Mouse (Mus musculus): ENCODE measurements around the gene Zfp618. TPM values are rescaled to one million over a fixed set of nuclear protein-coding genes. Genes with fewer than 3 reads are reported as not detected.

Gene Zfp618
- polyA plus RNA-seq, 1 experiment from 2014 or later, result 20.1 TPM

DNA sequence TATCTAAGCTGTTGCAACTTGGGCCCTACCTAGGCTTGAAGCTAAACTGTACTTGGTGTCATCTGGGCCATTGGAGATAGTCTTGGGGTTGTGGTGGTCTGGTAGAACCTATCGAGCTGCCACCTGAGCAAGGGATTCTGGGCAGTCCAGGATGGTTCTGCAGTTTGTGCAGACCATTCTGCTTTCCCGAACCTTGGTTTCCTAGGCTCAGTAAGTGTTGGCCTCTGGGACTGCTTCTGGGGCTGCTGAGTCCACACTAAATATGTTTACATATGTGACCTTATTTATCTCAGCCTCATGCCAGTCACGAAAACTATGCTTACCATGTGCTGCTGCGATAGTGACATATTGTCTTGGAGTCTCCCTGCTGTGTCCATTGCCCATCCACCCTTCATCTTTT is 93.3 kb downstream of the Zfp618 start:
- H3K9ac ChIP-seq, result no peak overlapping the region
- H3K9me3 ChIP-seq, result no peaks in the 10 kb centered on the region
- no peaks in the 10 kb centered on the region for H3K27me3 ChIP-seq (replicated peaks)
- no peak overlapping the region for H3K27ac ChIP-seq
- H3K4me2 ChIP-seq (replicated peaks), result no peak overlapping the region
- H3K4me1 ChIP-seq (replicated peaks), result peaks cover 16% of the 10 kb centered on the region
- ATAC-seq, result no peak
- H3K4me3 ChIP-seq (replicated peaks), result no peak overlapping the region
- WGBS, result 97% methylated on average over 4 of the region's 4 CpGs
- H3K36me3 ChIP-seq, result no peaks in the 10 kb centered on the region; the same call in 1 of the 2 replicates

DNA sequence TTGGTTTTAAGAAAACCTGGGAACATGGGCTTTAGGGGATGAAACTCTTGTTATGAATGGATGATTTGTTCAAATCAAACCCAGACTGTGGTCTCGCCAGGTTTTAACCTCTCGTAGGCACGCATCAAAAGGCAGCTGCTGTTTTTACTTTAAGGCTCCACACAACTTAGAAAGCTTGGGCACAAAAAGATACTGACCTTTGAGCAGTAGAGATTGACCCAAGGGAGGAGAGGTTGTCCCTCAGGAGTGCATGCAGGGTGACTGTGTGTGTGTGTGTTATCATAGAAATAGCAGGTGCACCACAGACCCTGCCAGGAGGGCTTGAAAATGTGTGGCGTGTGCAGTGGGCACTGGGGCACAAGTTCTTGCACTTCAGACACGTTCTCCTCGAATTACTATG is 95.0 kb downstream of the Zfp618 start:
- Histone ChIP-seq H3K4me1 (replicated peaks) (peaks cover 16% of the 10 kb centered on the region), H3K9ac (no peak overlapping the region), H3K36me3 (no peaks in the 10 kb centered on the region; the same call in 1 of the 2 replicates), H3K9me3 (no peaks in the 10 kb centered on the region), H3K4me3 (replicated peaks) (no peak overlapping the region), H3K4me2 (replicated peaks) (no peak overlapping the region), H3K27me3 (replicated peaks) (no peaks in the 10 kb centered on the region), H3K27ac (no peak overlapping the region)
- ATAC-seq, result no peak
- 76% methylated on average over 6 of the region's 6 CpGs for WGBS

DNA sequence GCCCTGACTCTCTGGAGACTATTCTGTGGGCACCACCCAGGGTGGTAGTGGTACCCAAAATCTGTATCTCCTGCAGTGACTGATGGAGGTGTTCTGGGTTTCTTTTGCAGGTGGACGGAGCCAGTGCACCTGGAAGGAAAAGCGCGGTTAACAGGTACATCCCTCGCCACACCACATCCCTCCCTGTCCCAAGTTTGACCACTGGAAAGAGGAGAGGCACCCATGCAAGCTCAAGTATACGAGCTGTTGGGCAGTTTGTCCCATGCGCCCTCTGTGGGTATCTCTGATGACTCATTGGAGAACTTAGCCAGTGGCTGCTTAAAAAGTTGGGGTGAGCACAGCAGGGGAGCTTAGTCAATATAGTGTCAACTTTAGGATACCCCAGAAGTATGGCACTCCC is 96.0 kb downstream of the Zfp618 start:
- no peaks in the 10 kb centered on the region; the same call in 1 of the 2 replicates for H3K36me3 ChIP-seq
- no peak overlapping the region for H3K4me3 ChIP-seq (replicated peaks)
- no peaks in the 10 kb centered on the region for H3K27me3 ChIP-seq (replicated peaks)
- no peak for ATAC-seq
- H3K4me2 ChIP-seq (replicated peaks), result no peak overlapping the region
- H3K4me1 ChIP-seq (replicated peaks), result peaks cover 14% of the 10 kb centered on the region
- no peaks in the 10 kb centered on the region for H3K9me3 ChIP-seq
- no peak overlapping the region for H3K27ac ChIP-seq
- H3K9ac ChIP-seq, result no peak overlapping the region
- 92% methylated on average over 6 of the region's 6 CpGs for WGBS

DNA sequence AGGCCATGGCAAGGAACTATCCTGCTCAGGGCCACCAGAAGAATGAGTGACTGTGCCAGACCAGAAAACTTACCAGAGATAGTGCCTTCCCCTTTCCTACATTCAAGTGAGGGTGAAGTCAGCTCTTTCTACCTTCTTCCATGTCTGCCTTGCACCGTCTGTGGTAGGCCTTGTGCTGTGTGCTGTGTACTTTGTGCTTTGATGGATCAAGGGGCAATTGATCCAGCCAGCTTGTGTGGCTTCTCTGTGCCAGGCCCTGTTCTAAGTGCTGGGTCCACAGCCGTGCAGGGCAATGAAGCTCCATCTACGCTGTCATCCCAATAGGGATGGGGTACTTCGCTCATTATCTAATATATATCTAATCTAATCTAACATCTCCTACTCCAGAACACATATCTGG is 98.0 kb downstream of the Zfp618 start:
- WGBS, result 87% methylated on average over 4 of the region's 4 CpGs
- H3K9ac ChIP-seq, result no peak overlapping the region
- H3K4me3 ChIP-seq (replicated peaks), result no peak overlapping the region
- no peak overlapping the region for H3K27ac ChIP-seq
- H3K36me3 ChIP-seq, result no peaks in the 10 kb centered on the region; the same call in 1 of the 2 replicates
- no peak overlapping the region for H3K4me2 ChIP-seq (replicated peaks)
- peaks cover 6% of the 10 kb centered on the region; the same call in 1 of the 2 replicates for H3K4me1 ChIP-seq (replicated peaks)
- no peaks in the 10 kb centered on the region for H3K27me3 ChIP-seq (replicated peaks)
- ATAC-seq, result no peak
- no peaks in the 10 kb centered on the region for H3K9me3 ChIP-seq

DNA sequence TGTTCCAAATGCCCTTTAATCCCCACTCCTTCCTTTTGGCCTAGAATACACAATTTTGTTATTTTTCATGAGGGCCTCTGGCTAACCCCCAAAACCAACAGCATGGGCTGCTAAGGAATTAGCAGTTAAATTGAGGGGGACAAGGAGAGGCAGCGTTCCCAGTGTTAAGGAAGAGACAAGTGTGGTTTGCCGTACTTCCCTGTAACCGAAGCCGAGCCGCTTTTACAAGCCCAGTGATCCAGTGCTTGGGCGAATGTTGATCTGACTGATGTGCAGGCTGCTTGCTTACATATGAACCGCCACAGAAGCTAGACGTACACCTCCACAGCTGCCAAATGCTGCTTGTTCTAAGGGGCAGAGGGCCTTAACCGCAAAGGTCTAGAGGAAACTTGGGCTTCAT is 99.5 kb downstream of the Zfp618 start:
- ATAC-seq, result no peak
- H3K27me3 ChIP-seq (replicated peaks), result no peaks in the 10 kb centered on the region
- no peaks in the 10 kb centered on the region for H3K9me3 ChIP-seq
- H3K4me3 ChIP-seq (replicated peaks), result no peak overlapping the region
- H3K4me1 ChIP-seq (replicated peaks), result 0 out of 2 replicates have a peak, but pooled peaks cover 6% of the 10 kb centered on the region
- WGBS, result 92% methylated on average over 9 of the region's 9 CpGs
- H3K36me3 ChIP-seq, result no peaks in the 10 kb centered on the region; the same call in 1 of the 2 replicates
- no peak overlapping the region for H3K27ac ChIP-seq
- no peak overlapping the region for H3K9ac ChIP-seq
- no peak overlapping the region for H3K4me2 ChIP-seq (replicated peaks)

DNA sequence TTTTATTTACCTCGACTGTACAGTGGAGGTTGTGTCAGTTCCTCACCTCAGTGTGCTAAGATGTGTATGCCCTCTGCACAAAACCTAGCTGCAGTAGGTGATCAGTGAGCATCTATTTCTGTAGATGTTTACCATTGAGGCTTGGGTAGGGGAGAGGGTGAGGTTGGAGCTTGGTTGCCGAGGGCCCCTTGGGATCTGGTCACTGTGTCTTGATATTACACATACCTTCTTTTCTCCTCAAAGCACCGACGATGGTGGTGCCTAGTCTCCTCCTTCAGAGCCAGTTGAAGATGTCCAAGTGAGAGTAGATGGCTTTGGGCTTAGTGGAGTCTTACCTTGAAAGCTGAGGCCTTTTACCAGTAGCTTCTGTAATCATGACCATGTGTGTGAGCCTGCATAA is 101.4 kb downstream of the Zfp618 start:
- Histone ChIP-seq H3K36me3 (no peaks in the 10 kb centered on the region; the same call in 1 of the 2 replicates), H3K4me1 (replicated peaks) (peaks cover 17% of the 10 kb centered on the region), H3K4me3 (replicated peaks) (no peak overlapping the region), H3K9me3 (no peaks in the 10 kb centered on the region), H3K9ac (no peak overlapping the region), H3K4me2 (replicated peaks) (no peak overlapping the region), H3K27me3 (replicated peaks) (no peaks in the 10 kb centered on the region), H3K27ac (no peak overlapping the region)
- 84% methylated on average over 4 of the region's 4 CpGs for WGBS
- ATAC-seq, result no peak

DNA sequence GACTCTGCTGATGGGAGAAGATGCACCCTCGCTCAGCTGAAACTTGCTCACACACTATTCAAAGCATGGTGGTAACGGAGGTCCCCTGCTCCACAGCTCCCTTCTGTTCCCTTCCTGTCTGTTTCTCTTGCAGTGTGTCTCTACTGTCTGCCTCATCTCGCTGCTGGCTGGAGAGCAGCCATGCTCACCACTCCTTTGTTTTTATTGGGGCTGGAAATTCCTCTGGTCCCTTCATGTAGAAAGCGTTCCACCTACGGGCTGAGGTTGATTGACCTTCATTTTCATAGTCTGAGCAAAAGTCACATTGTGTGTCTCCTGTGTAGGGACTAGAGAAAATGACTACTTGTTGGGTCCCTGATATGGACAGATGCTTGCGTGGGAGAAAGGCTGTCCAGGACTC is 102.4 kb downstream of the Zfp618 start:
- peaks cover 27% of the 10 kb centered on the region for H3K4me1 ChIP-seq (replicated peaks)
- H3K27me3 ChIP-seq (replicated peaks), result no peaks in the 10 kb centered on the region
- WGBS, result 67% methylated on average over 6 of the region's 6 CpGs
- H3K4me2 ChIP-seq (replicated peaks), result no peak overlapping the region
- H3K27ac ChIP-seq, result no peak overlapping the region
- no peak overlapping the region for H3K9ac ChIP-seq
- no peak for ATAC-seq
- H3K9me3 ChIP-seq, result no peaks in the 10 kb centered on the region
- H3K36me3 ChIP-seq, result no peaks in the 10 kb centered on the region; the same call in 1 of the 2 replicates
- no peak overlapping the region for H3K4me3 ChIP-seq (replicated peaks)

DNA sequence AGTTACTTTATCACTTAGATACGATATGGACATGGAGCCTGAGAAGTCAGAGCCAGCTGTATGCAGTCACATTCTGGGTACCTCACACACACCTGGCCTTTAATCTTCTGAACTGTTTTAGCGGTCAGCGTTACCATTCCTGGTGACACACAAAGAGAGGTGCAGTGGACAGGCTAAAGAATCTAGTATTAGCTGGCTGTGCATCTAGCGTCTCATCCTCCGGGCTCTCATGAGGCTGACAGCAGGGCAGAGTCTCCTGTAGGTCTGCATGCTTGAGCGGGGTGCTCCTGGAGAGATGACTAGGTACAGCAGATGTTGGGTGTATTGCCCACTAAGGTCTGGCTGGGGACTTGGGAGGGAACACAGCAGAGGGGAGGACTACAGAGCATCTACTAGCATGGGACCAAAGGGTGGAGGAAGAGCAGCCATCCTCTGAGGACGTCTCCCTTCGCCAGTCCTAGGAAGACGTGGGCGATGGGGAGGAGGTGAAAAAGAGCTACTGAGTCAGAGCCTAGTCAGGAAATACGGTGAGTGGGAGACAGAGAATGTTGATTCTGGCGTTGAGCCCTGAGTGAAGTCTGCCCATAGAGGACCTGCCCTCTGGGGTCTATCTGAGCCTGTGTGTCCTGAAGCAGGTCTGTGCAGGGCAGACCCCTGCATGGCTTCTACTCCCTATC is 103.3 kb downstream of the Zfp618 start:
- 90% methylated on average over 12 of the region's 12 CpGs for WGBS
- Histone ChIP-seq H3K9me3 (no peaks in the 10 kb centered on the region), H3K4me3 (replicated peaks) (no peak overlapping the region), H3K9ac (no peak overlapping the region), H3K4me1 (replicated peaks) (peaks cover 30% of the 10 kb centered on the region), H3K4me2 (replicated peaks) (no peak overlapping the region), H3K27ac (no peak overlapping the region), H3K27me3 (replicated peaks) (no peaks in the 10 kb centered on the region), H3K36me3 (no peaks in the 10 kb centered on the region)
- ATAC-seq, result no peak

DNA sequence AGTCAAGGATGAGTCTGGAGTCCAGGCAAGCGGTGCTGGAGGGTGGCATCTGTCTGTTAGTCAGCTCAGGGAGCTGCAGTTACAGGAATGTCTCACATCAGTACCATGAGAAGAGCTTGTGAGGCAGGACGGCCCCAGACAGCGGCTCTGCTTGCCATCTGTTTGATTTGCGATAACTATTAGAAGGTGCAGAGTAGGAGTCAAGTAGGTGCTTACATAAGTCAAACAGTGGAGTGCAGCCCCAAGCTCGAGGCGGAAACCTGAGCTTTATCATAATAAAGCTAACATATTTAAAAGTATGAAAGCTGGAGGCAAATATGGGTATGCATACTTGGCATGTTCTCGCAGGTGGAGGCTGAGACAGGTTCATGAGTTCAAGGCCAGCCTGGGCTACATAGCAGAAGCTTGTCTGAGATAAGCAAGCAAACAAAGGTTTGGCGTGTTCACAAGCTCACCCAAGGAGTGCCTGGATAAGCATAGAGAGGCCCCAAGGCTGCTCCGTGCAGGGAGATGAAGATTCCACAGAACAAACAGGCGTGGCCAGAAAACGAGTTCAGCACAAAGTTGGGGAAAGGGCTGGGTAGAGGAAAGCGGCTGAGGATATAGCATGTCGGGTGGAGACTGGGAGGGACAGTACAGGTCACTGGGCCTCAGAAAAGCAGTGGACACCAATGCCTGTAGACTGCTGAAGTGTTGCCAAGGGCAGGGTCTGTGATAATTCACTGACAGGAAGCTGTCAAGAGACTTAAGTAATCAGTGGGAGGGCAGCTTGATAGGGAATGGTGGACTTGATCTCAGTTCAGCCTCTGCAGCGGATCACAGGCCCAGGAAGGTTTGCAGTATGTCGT is 106.3 kb downstream of the Zfp618 start:
- no peaks in the 10 kb centered on the region for H3K27me3 ChIP-seq (replicated peaks)
- peaks cover 30% of the 10 kb centered on the region for H3K4me1 ChIP-seq (replicated peaks)
- peak; percentile 86 for ATAC-seq
- H3K27ac ChIP-seq, result peak overlapping the region; percentile 63
- no peaks in the 10 kb centered on the region for H3K36me3 ChIP-seq
- no peak overlapping the region for H3K9ac ChIP-seq
- no peak overlapping the region for H3K4me3 ChIP-seq (replicated peaks)
- no peaks in the 10 kb centered on the region for H3K9me3 ChIP-seq
- 0 out of 2 replicates have a peak overlapping the region, but pooled peaks have one; percentile 5 for H3K4me2 ChIP-seq (replicated peaks)
- 29% methylated on average over 15 of the region's 15 CpGs for WGBS

DNA sequence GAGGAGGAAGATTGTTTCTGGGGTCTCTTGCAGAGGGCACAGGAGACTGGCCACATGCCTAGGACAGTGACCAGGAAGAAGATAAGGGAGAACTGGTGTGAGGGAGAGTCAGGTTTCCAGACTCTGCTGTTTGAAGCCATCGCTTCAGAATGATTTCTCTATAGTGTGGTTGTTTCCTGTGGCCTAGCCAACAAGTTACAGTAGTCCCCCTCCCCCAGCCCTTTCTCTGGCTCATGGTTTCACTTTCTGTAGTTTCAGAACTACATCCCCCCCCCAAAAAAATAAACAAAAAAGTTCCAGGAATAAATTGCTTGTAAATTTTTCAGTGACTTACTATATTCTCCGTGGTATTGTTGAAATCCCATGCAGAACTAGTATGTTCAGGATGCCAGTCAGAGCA is 107.8 kb downstream of the Zfp618 start:
- ATAC-seq, result no peak
- H3K4me2 ChIP-seq (replicated peaks), result no peak overlapping the region
- no peak overlapping the region for H3K9ac ChIP-seq
- no peaks in the 10 kb centered on the region for H3K27me3 ChIP-seq (replicated peaks)
- H3K9me3 ChIP-seq, result no peaks in the 10 kb centered on the region
- 64% methylated on average over 2 of the region's 2 CpGs for WGBS
- H3K4me3 ChIP-seq (replicated peaks), result no peak overlapping the region
- H3K27ac ChIP-seq, result no peak overlapping the region
- H3K36me3 ChIP-seq, result 0 out of 2 replicates have a peak, but pooled peaks cover 8% of the 10 kb centered on the region
- H3K4me1 ChIP-seq (replicated peaks), result peaks cover 27% of the 10 kb centered on the region

DNA sequence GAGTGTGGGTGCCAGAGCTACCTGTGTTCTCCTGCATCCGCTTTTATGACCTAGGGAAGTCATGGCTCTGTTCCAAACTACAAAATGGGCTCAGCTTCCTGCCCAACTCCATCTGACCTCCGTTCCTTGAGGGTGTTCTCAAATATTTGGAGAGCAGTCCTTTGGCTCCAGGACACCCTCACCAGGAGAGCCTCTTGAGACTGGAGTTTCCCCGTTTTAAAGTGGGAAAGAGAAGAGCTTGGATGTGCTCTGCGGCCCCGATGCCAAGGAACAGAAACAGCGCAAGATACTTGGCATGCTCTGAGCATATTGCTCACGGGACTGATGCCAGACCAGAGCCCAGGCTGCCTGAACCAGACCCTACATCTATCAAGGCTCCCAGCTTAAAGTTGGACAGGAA is 113.8 kb downstream of the Zfp618 start:
- Histone ChIP-seq H3K9ac (no peak overlapping the region), H3K4me1 (replicated peaks) (no peaks in the 10 kb centered on the region; the same call in 1 of the 2 replicates), H3K36me3 (peaks cover 39% of the 10 kb centered on the region), H3K27me3 (replicated peaks) (no peaks in the 10 kb centered on the region), H3K4me3 (replicated peaks) (no peak overlapping the region), H3K4me2 (replicated peaks) (no peak overlapping the region), H3K9me3 (no peaks in the 10 kb centered on the region), H3K27ac (no peak overlapping the region)
- WGBS, result 77% methylated on average over 7 of the region's 7 CpGs
- ATAC-seq, result no peak

DNA sequence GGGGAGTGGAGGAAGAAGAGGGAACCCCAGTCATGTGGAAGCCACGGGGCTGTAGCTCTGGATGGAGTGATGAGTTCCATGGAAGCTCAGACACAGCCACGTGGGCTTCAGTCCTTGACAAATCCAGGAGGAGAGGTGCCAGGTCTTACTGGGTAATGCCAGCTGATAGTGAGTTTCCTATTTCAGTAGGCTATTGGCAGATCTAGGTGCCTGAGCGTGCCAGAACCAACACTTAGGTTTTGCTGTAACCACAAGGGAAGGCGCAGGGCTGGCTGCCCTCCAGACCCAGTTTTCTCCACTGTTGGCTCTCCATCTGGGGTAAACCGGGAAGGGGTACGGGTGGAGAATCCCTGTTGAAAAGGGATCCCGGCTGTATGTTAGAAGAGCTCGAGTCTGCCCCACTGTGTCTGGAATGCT is 119.1 kb downstream of the Zfp618 start:
- no peak overlapping the region for H3K9ac ChIP-seq
- H3K4me1 ChIP-seq (replicated peaks), result no peaks in the 10 kb centered on the region
- H3K4me3 ChIP-seq (replicated peaks), result no peak overlapping the region
- no peaks in the 10 kb centered on the region for H3K9me3 ChIP-seq
- H3K27ac ChIP-seq, result no peak overlapping the region
- H3K36me3 ChIP-seq, result peaks cover 47% of the 10 kb centered on the region
- H3K27me3 ChIP-seq (replicated peaks), result no peaks in the 10 kb centered on the region
- ATAC-seq, result no peak
- no peak overlapping the region for H3K4me2 ChIP-seq (replicated peaks)
- WGBS, result 77% methylated on average over 8 of the region's 8 CpGs
